Mouse (Mus musculus) testis, adult 2 months (tissue): Measurements from ENCODE around the gene Zfp385c.

Source experiments
- CTCF ChIP-seq: fragments of 200-500 bp; IDR thresholded peaks from 2 replicates; pipeline ENCODE4 v1.5.1; 2012; ENCODE audit warnings: low read depth, mild to moderate bottlenecking, inconsistent platforms, low read length, moderate library complexity; ENCODE audit not compliant: control insufficient read depth, insufficient read depth, insufficient replicate concordance
- POLR2A ChIP-seq: fragments of 200-500 bp; IDR thresholded peaks from 2 replicates; pipeline ENCODE4 v1.6.1; 2012; ENCODE audit warnings: low read depth, mild to moderate bottlenecking, inconsistent platforms, low read length, moderate library complexity; ENCODE audit not compliant: control insufficient read depth

DNA sequence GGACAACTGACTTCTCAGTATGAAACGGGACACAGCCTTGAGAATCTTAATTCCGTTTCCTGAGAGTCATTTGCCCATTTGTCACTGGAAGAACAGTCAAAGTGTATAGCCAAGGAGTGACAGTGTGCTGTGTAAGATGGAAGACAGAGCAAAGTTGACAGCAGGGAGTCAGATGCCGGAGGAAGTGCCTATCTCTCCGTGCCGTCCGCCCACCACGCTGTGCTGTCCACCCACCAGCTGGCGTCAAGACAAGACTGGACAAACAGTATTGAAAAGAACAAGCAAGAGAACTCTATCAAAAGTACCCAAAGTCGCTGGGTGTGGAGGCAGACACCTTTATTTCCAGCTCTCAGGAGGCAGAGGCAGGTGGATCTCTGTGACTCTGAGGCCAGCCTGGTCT, 89.1 kb downstream of the Zfp385c start:
- TF ChIP-seq CTCF, result no peak
- no peak for TF ChIP-seq POLR2A
